Mouse (Mus musculus) neural tube, embryonic 14.5 days (tissue): Measurements from ENCODE around the gene Ggt6. TPM values are rescaled to one million over a fixed set of nuclear protein-coding genes. Genes with fewer than 3 reads are reported as not detected.
A peak's percentile ranks its signal among the peaks of the same experiment; 100 is the strongest.

Experiments used
- ATAC-seq: fragments of 200-750 bp; cut with Nextera tagmentation; 2 replicates; pipeline ENCODE4 v1.8.0; 2017; ENCODE audit warnings: low read depth, mild to moderate bottlenecking, moderate TSS enrichment, moderate library complexity
- H3K27ac ChIP-seq: fragments of 300-500 bp; sonication (generic); 2 replicates; pipeline ENCODE4 v1.5.1; 2014; ENCODE audit warnings: low read depth, mild to moderate bottlenecking, control low read depth, low read length, moderate library complexity, mixed read lengths
- H3K27me3 ChIP-seq: fragments of 300-500 bp; sonication (generic); 2 replicates; pipeline ENCODE4 v1.6.1; 2014; ENCODE audit warnings: low read length; ENCODE audit not compliant: control insufficient read depth, insufficient read depth
- H3K36me3 ChIP-seq: fragments of 300-500 bp; sonication (generic); 2 replicates; pipeline ENCODE4 v1.6.1; 2014; ENCODE audit warnings: low read length, mixed read lengths; ENCODE audit not compliant: control insufficient read depth, insufficient read depth
- H3K4me1 ChIP-seq: fragments of 300-500 bp; sonication (generic); 2 replicates; pipeline ENCODE4 v1.6.1; 2014; ENCODE audit warnings: low read length; ENCODE audit not compliant: control insufficient read depth, insufficient read depth
- H3K4me2 ChIP-seq: fragments of 300-500 bp; sonication (generic); 2 replicates; pipeline ENCODE4 v1.6.1; 2014; ENCODE audit warnings: mild to moderate bottlenecking, low read depth, low read length, control low read depth
- H3K4me3 ChIP-seq: fragments of 300-500 bp; sonication (generic); 2 replicates; pipeline ENCODE4 v1.5.1; 2014; ENCODE audit warnings: low read depth, low read length, control low read depth, mixed read lengths
- H3K9ac ChIP-seq: fragments of 300-500 bp; sonication (generic); replicated peaks from 2 replicates; pipeline ENCODE4 v1.6.1; 2014; ENCODE audit warnings: low read depth, mild to moderate bottlenecking, control low read depth, low read length, mixed read lengths
- H3K9me3 ChIP-seq: fragments of 300-500 bp; sonication (generic); 2 replicates; pipeline ENCODE4 v1.6.1; 2016; ENCODE audit warnings: low read length; ENCODE audit not compliant: control insufficient read depth
- WGBS: fragments of 180-500 bp; shearing (Covaris S2); extraction: QIAGEN DNeasy Blood & Tissue Kit; methylation state at CpG from one replicate; pipeline ENCODE4 v1.1.7; 2014; 5-methylcytosine and 5-hydroxymethylcytosine counted together
- microRNA-seq: library from miRNA; unstranded; fragments of <30 nt; microRNA quantifications from one replicate; pipeline ENCODE4, GENCODE M21; 2016
- polyA plus RNA-seq: library from polyadenylated mRNA; unstranded; fragments of >200 nt; fragmentation: Nextera tagmentation; extraction: Ambion mirVana; gene quantifications from 2 replicates; pipeline ENCODE4 v1.2.1, GENCODE M21; 2014

Ggt6 gene
- polyA plus RNA-seq, 1 experiment from 2014 or later, result not detected

DNA sequence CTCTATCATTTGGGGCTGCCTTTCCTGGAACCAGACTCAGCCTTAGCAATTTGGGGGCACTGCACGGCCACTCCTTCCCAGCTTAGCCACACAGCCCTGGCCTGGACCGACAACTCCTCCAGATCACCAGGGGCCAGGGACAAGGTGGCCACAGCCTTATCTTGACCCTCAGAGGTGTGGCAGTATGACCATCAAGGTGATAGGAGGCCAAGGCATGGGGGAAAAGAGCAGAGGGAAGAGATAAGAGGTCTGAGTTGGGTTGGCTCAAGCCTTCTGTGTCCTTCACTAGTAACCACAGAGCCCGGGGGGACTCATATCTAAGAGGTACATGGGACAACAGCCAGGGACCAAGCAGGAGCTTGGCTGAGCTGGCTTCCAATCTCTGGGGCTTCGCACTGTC lies 46.6 kb downstream of the Ggt6 start:
- Histone ChIP-seq H3K9ac (no peak overlapping the region), H3K4me2 (no peak overlapping the region), H3K4me1 (peaks cover 14% of the 10 kb centered on the region), H3K9me3 (no peaks in the 10 kb centered on the region), H3K4me3 (no peak overlapping the region), H3K36me3 (no peaks in the 10 kb centered on the region), H3K27ac (no peak overlapping the region), H3K27me3 (no peaks in the 10 kb centered on the region)
- 87% methylated on average over 4 of the region's 4 CpGs for WGBS
- no peak for ATAC-seq

DNA sequence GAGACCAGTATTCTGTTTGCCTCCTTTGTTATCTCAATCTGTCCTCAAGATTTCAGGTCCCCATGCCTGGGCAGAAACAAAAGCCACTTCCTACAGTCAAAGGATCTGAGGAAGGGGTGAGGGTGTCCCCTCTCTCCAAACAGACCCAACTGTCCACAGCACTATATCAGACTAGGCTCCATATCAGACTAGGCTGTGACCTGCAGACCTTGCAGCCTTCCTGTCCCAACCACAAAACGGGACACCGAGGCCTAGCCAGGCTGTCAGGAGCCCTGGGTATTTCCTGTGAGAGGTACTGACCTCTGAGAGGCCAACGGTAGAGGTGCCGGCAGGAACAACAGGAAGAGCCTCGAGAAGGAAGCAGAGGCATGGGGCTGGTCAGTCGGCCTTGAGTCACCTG lies 49.2 kb downstream of the Ggt6 start:
- Histone ChIP-seq H3K27me3 (no peaks in the 10 kb centered on the region), H3K36me3 (no peaks in the 10 kb centered on the region), H3K9me3 (no peaks in the 10 kb centered on the region), H3K27ac (no peak overlapping the region; the same call in 1 of the 2 replicates), H3K9ac (no peak overlapping the region), H3K4me1 (peaks cover 18% of the 10 kb centered on the region), H3K4me2 (no peak overlapping the region), H3K4me3 (no peak overlapping the region)
- 79% methylated on average over 6 of the region's 6 CpGs for WGBS
- ATAC-seq, result no peak

DNA sequence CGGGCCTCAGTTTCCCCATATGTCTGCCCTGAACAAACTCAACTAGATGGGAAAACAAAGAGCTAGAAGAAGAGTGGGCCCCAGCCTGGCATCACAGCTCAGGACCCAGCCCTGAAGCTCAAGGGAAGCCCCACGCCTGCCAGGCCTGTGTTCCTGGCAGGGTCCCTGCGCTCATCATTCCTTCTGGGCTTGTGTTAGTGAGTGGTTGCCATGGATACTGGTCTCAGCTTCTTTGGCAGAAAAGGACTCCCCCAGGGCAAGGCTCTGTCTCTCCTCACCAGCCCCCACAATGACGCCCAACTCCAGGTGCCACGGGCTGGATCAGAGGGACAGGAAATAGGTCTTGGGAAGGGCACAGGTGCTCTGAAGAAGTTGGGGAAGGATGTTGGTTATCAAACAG lies 49.8 kb downstream of the Ggt6 start:
- Histone ChIP-seq H3K27ac (no peak overlapping the region; the same call in 1 of the 2 replicates), H3K9ac (no peak overlapping the region), H3K4me1 (peaks cover 18% of the 10 kb centered on the region), H3K4me2 (no peak overlapping the region), H3K4me3 (no peak overlapping the region), H3K27me3 (no peaks in the 10 kb centered on the region), H3K9me3 (no peaks in the 10 kb centered on the region), H3K36me3 (no peaks in the 10 kb centered on the region)
- ATAC-seq, result no peak
- 41% methylated on average over 5 of the region's 5 CpGs for WGBS

- Histone ChIP-seq H3K4me3 (no peak overlapping the region), H3K9ac (no peak overlapping the region), H3K4me1 (peaks cover 18% of the 10 kb centered on the region), H3K36me3 (no peaks in the 10 kb centered on the region), H3K27ac (no peak overlapping the region), H3K9me3 (no peaks in the 10 kb centered on the region), H3K4me2 (no peak overlapping the region), H3K27me3 (no peaks in the 10 kb centered on the region)
- no peak for ATAC-seq
- 77% methylated on average over 11 of the region's 11 CpGs for WGBS
These were observed 50.6 kb downstream of the Ggt6 start for GRCm38 (mm10) chr11:72485960-72486359.

DNA sequence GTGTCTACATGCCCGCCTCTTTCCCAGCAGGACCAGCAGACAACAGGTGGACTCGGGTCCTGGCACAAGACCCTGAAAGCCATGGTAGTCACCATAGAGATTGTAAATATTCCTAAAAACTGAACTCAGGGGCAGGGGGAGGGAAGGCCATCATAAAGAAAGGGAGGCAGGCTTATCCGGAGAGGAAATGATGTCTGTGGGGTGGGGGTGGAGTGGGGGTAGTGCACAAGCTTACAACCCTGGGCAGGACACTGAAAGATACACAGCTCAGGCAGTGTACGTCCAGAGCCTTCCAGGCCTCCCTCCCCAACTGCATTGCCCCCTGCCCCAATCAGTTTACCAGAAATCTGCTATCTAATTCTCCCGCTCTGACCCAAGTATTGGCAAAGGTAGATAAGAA lies 51.8 kb downstream of the Ggt6 start:
- H3K9me3 ChIP-seq, result no peaks in the 10 kb centered on the region
- no peak for ATAC-seq
- no peak overlapping the region for H3K27ac ChIP-seq
- H3K36me3 ChIP-seq, result no peaks in the 10 kb centered on the region
- peak overlapping the region; percentile 4; the same call in 1 of the 2 replicates for H3K9ac ChIP-seq
- peak overlapping the region; percentile 76 for H3K4me2 ChIP-seq
- H3K27me3 ChIP-seq, result no peaks in the 10 kb centered on the region
- H3K4me3 ChIP-seq, result no peak overlapping the region
- WGBS, result 52% methylated on average over 5 of the region's 5 CpGs
- H3K4me1 ChIP-seq, result peaks cover 18% of the 10 kb centered on the region

- Histone ChIP-seq H3K4me3 (peak overlapping the region; percentile 73), H3K4me2 (peak overlapping the region; percentile 76), H3K36me3 (no peaks in the 10 kb centered on the region), H3K9ac (peak overlapping the region; percentile 95; the same call in 1 of the 2 replicates), H3K27ac (peak overlapping the region; percentile 89; the same call in 1 of the 2 replicates), H3K9me3 (no peaks in the 10 kb centered on the region), H3K4me1 (peaks cover 18% of the 10 kb centered on the region), H3K27me3 (no peaks in the 10 kb centered on the region)
- ATAC-seq, result no peak
- WGBS, result 88% methylated on average over 2 of the region's 2 CpGs
These were observed 52.4 kb downstream of the Ggt6 start for GRCm38 (mm10) chr11:72487739-72488138.

Small RNA genes lying within 50 kb of the gene (microRNA-seq; reads per million reads assigned to microRNA genes)
- not detected for gene Mir6338

Other genes with a start within 250 kb of the Ggt6 start
- 0.12 and 0.36 TPM in 2 replicates for gene Gm43951, start 228.7 kb upstream of the Ggt6 start, polyA plus RNA-seq
- 15.9 and 20.1 TPM in 2 replicates for gene 4933427D14Rik, start 228.1 kb upstream of the Ggt6 start, polyA plus RNA-seq
- gene Txndc17, start 228.0 kb upstream of the Ggt6 start, polyA plus RNA-seq, result 147 and 158 TPM in 2 replicates
- 54.9 and 55.6 TPM in 2 replicates for gene Med31, start 219.9 kb upstream of the Ggt6 start, polyA plus RNA-seq
- 0.76 and 1.8 TPM in 2 replicates for gene Slc13a5, start 168.3 kb upstream of the Ggt6 start, polyA plus RNA-seq
- gene Xaf1, start 133.9 kb upstream of the Ggt6 start, polyA plus RNA-seq, result 1.4 and 1.6 TPM in 2 replicates
- not detected in 2 replicates for gene Fbxo39, start 121.1 kb upstream of the Ggt6 start, polyA plus RNA-seq
- gene Tekt1, start 73.1 kb upstream of the Ggt6 start, polyA plus RNA-seq, result 5.5 and 8.8 TPM in 2 replicates
- gene Smtnl2, start 23.8 kb upstream of the Ggt6 start, polyA plus RNA-seq, result 3.3 and 5.3 TPM in 2 replicates
- 55.1 and 63.5 TPM in 2 replicates for gene Mybbp1a, start 5.8 kb downstream of the Ggt6 start, polyA plus RNA-seq
- gene Spns2, start 54.4 kb downstream of the Ggt6 start, polyA plus RNA-seq, result 12.1 and 15.1 TPM in 2 replicates
- gene Spns3, start 115.0 kb downstream of the Ggt6 start, polyA plus RNA-seq, result 0.11 TPM in 1 of 2 replicates, not detected in the other
- 90.0 and 109 TPM in 2 replicates for gene Ube2g1, start 171.8 kb downstream of the Ggt6 start, polyA plus RNA-seq